Mouse (Mus musculus) ovary, postnatal 14 days (tissue): ENCODE data around the gene Kremen1.

ENCODE experiments used
- DNase-seq: peaks from one replicate; pipeline ENCODE4 v3.0.0; 2022; ENCODE audit warnings: low spot score

The Kremen1 gene

GRCm38 (mm10) chr11:5172861-5173260 lies 88.5 kb downstream of the Kremen1 start:
- no peak for DNase-seq

- DNase-seq = no peak
Observed at GRCm38 (mm10) chr11:5167311-5167710, 94.0 kb downstream of the Kremen1 start.

- DNase-seq = no peak
Observed at GRCm38 (mm10) chr11:5165471-5165916, 95.9 kb downstream of the Kremen1 start.

- DNase-seq = no peak
Observed at GRCm38 (mm10) chr11:5164310-5164709, 97.0 kb downstream of the Kremen1 start.

GRCm38 (mm10) chr11:5163421-5163820 lies 97.9 kb downstream of the Kremen1 start:
- DNase-seq = no peak

- no peak for DNase-seq
Observed at GRCm38 (mm10) chr11:5160722-5161485, 100.5 kb downstream of the Kremen1 start.

GRCm38 (mm10) chr11:5158056-5158455 lies 103.3 kb downstream of the Kremen1 start:
- DNase-seq = no peak

- no peak for DNase-seq
Observed at GRCm38 (mm10) chr11:5154961-5155805, 106.2 kb downstream of the Kremen1 start.

GRCm38 (mm10) chr11:5151680-5152337 lies 109.5 kb downstream of the Kremen1 start, which contains the start of gene Emid1:
Gene Emid1 (minus strand): TSS chr11:5152257.
- no peak for DNase-seq

GRCm38 (mm10) chr11:5151247-5151630 lies 110.1 kb downstream of the Kremen1 start:
- DNase-seq = no peak

- DNase-seq = no peak
Observed at GRCm38 (mm10) chr11:5150416-5151246, 110.7 kb downstream of the Kremen1 start.

- DNase-seq = no peak
Observed at GRCm38 (mm10) chr11:5149955-5150354, 111.4 kb downstream of the Kremen1 start.

GRCm38 (mm10) chr11:5149249-5149648 lies 112.1 kb downstream of the Kremen1 start:
- DNase-seq = no peak

- DNase-seq = no peak
Observed at GRCm38 (mm10) chr11:5145600-5145999, 115.8 kb downstream of the Kremen1 start.

- DNase-seq = no peak
Observed at GRCm38 (mm10) chr11:5141965-5142364, 119.4 kb downstream of the Kremen1 start.
